Mouse (Mus musculus) lung, embryonic 16.5 days (tissue): ENCODE data around the gene Acot11. TPM values are rescaled to one million over a fixed set of nuclear protein-coding genes. Genes with fewer than 3 reads are reported as not detected.
"Not testable (repeated sequence)": the region's sequence is repeated elsewhere in the genome, so short reads cannot be mapped to it uniquely, and the experiment has no call there.

Experiments
- ATAC-seq: fragments of 200-750 bp; cut with Nextera tagmentation; 2 replicates; pipeline ENCODE4 v1.8.0; 2017; ENCODE audit warnings: low read depth, mild to moderate bottlenecking, moderate library complexity
- H3K27ac ChIP-seq: fragments of 300-500 bp; sonication (generic); 2 replicates; pipeline ENCODE4 v1.5.1; 2014; ENCODE audit warnings: mild to moderate bottlenecking, control low read depth, low read length
- H3K27me3 ChIP-seq: fragments of 300-500 bp; sonication (generic); 2 replicates; pipeline ENCODE4 v1.6.1; 2014; ENCODE audit warnings: low read depth, low read length, mixed read lengths; ENCODE audit not compliant: control insufficient read depth, insufficient read depth
- H3K36me3 ChIP-seq: fragments of 300-500 bp; sonication (generic); 2 replicates; pipeline ENCODE4 v1.6.1; 2014; ENCODE audit warnings: low read length; ENCODE audit not compliant: control insufficient read depth, insufficient read depth
- H3K4me1 ChIP-seq: fragments of 300-500 bp; sonication (generic); replicated peaks from 2 replicates; pipeline ENCODE4 v1.6.1; 2014; ENCODE audit warnings: low read length, mixed read lengths; ENCODE audit not compliant: control insufficient read depth, insufficient read depth
- H3K4me2 ChIP-seq: fragments of 300-500 bp; sonication (generic); 2 replicates; pipeline ENCODE4 v1.6.1; 2014; ENCODE audit warnings: low read depth, low read length, control low read depth
- H3K4me3 ChIP-seq: fragments of 300-500 bp; sonication (generic); 2 replicates; pipeline ENCODE4 v1.5.1; 2014; ENCODE audit warnings: mild to moderate bottlenecking, low read length, control low read depth
- H3K9ac ChIP-seq: fragments of 300-500 bp; sonication (generic); 2 replicates; pipeline ENCODE4 v1.6.1; 2014; ENCODE audit warnings: low read length, control low read depth
- H3K9me3 ChIP-seq: fragments of 300-500 bp; sonication (generic); 2 replicates; pipeline ENCODE4 v1.6.1; 2016; ENCODE audit warnings: low read length; ENCODE audit not compliant: control insufficient read depth
- WGBS: fragments of 180-500 bp; shearing (Covaris S2); extraction: QIAGEN DNeasy Blood & Tissue Kit; methylation state at CpG from one replicate; pipeline ENCODE4 v1.1.7; 2014; 5-methylcytosine and 5-hydroxymethylcytosine counted together
- polyA plus RNA-seq: library from polyadenylated mRNA; unstranded; fragments of >200 nt; fragmentation: Nextera tagmentation; extraction: Ambion mirVana; gene quantifications from 2 replicates; pipeline ENCODE4 v1.2.1, GENCODE M21; 2015

Acot11 gene
- polyA plus RNA-seq, 1 experiment from 2014 or later, result 2.1 TPM

GRCm38 (mm10) chr4:106769306-106769705 is 35.5 kb downstream of the Acot11 start:
- Histone ChIP-seq H3K4me2 (no peak overlapping the region), H3K9ac (no peak overlapping the region), H3K4me1 (no peaks in the 10 kb centered on the region), H3K9me3 (no peaks in the 10 kb centered on the region), H3K27me3 (no peaks in the 10 kb centered on the region), H3K4me3 (no peak overlapping the region), H3K36me3 (no peaks in the 10 kb centered on the region), H3K27ac (no peak overlapping the region)
- 71% methylated on average over 2 of the region's 2 CpGs for whole genome bisulfite sequencing
- no peak for ATAC-seq

DNA sequence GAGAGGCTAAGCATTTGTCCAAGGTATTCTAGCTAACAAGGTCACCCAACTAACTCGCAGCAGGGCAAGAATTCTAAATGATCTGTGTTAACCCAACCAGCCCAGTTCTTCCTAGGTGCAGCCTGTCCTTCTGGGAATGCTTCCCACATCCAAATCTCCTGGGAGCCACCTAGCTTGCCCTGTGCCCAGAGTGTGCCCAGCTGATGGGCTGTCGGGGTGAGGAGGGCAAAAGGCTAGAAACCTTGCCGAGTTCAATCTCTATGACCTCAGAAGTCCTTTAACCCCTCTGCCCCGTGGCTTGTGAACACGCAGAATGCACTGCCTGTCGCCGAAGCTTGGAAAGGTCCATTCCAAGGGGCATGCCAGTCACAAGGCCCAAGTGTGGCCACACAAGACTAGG is 40.6 kb downstream of the Acot11 start:
- Histone ChIP-seq H3K4me3 (no peak overlapping the region), H3K27ac (no peak overlapping the region), H3K9me3 (no peaks in the 10 kb centered on the region), H3K4me1 (no peaks in the 10 kb centered on the region), H3K9ac (no peak overlapping the region), H3K36me3 (no peaks in the 10 kb centered on the region), H3K4me2 (no peak overlapping the region), H3K27me3 (no peaks in the 10 kb centered on the region)
- 70% methylated on average over 7 of the region's 7 CpGs for WGBS
- ATAC-seq, result no peak

- H3K4me3 ChIP-seq, result no peak overlapping the region
- H3K9me3 ChIP-seq, result no peaks in the 10 kb centered on the region
- H3K36me3 ChIP-seq, result no peaks in the 10 kb centered on the region
- H3K27me3 ChIP-seq, result no peaks in the 10 kb centered on the region
- H3K27ac ChIP-seq, result no peak overlapping the region
- no peak for ATAC-seq
- H3K4me1 ChIP-seq, result no peaks in the 10 kb centered on the region
- no peak overlapping the region for H3K4me2 ChIP-seq
- WGBS, result 80% methylated on average over 6 of the region's 6 CpGs
- H3K9ac ChIP-seq, result no peak overlapping the region
Observed at GRCm38 (mm10) chr4:106751726-106752125, 53.1 kb downstream of the Acot11 start.

DNA sequence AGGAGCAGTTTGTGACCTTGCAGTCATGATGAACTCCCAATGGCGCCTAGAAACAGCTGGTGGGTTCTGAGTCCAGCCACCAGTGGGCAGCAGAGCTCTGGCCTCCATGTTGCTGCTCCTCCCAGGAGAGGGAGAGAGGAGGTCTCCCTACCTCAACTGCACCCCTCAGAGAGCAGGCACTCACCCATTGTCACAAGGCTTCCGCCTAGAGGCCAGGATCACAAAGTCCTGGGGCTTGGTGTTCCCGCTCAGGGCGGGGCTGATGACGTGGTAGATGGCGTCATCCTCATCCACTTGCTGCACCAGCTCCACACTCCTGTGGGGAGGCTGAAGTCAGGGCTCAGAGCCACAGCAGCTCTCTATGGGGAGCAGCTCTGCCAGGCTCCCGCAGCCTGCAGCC is 55.1 kb downstream of the Acot11 start:
- no peaks in the 10 kb centered on the region for H3K4me1 ChIP-seq
- H3K9ac ChIP-seq, result peak overlapping the region; percentile 31; the same call in 1 of the 2 replicates
- H3K4me3 ChIP-seq, result no peak overlapping the region
- H3K27ac ChIP-seq, result no peak overlapping the region
- WGBS, result 7% methylated on average over 7 of the region's 7 CpGs
- no peaks in the 10 kb centered on the region for H3K36me3 ChIP-seq
- no peaks in the 10 kb centered on the region for H3K9me3 ChIP-seq
- peak overlapping the region; percentile 32 for H3K4me2 ChIP-seq
- peak; percentile 75 for ATAC-seq
- H3K27me3 ChIP-seq, result no peaks in the 10 kb centered on the region

- H3K27ac ChIP-seq, result no peak overlapping the region
- H3K9ac ChIP-seq, result no peak overlapping the region
- H3K4me2 ChIP-seq, result no peak overlapping the region
- no peak overlapping the region for H3K4me3 ChIP-seq
- 80% methylated on average over 1 of the region's 1 CpGs for WGBS
- ATAC-seq, result no peak
- H3K36me3 ChIP-seq, result no peaks in the 10 kb centered on the region
- no peaks in the 10 kb centered on the region for H3K4me1 ChIP-seq
- no peaks in the 10 kb centered on the region for H3K9me3 ChIP-seq
- no peaks in the 10 kb centered on the region for H3K27me3 ChIP-seq
Observed at GRCm38 (mm10) chr4:106747001-106747580, 57.7 kb downstream of the Acot11 start.

GRCm38 (mm10) chr4:106745862-106746261 is 58.9 kb downstream of the Acot11 start:
- WGBS, result 65% methylated on average over 7 of the region's 7 CpGs
- ATAC-seq, result no peak
- Histone ChIP-seq H3K4me2 (no peak overlapping the region), H3K27ac (no peak overlapping the region), H3K4me1 (no peaks in the 10 kb centered on the region), H3K9ac (no peak overlapping the region), H3K9me3 (no peaks in the 10 kb centered on the region), H3K4me3 (no peak overlapping the region), H3K36me3 (no peaks in the 10 kb centered on the region), H3K27me3 (no peaks in the 10 kb centered on the region)

GRCm38 (mm10) chr4:106737904-106738303 is 66.9 kb downstream of the Acot11 start:
- H3K27me3 ChIP-seq, result no peaks in the 10 kb centered on the region
- H3K4me1 ChIP-seq, result no peaks in the 10 kb centered on the region
- 55% methylated on average over 3 of the region's 3 CpGs for WGBS
- H3K4me3 ChIP-seq, result no peak overlapping the region
- H3K27ac ChIP-seq, result no peak overlapping the region
- no peak for ATAC-seq
- H3K4me2 ChIP-seq, result no peak overlapping the region
- H3K36me3 ChIP-seq, result no peaks in the 10 kb centered on the region
- no peak overlapping the region for H3K9ac ChIP-seq
- H3K9me3 ChIP-seq, result no peaks in the 10 kb centered on the region

DNA sequence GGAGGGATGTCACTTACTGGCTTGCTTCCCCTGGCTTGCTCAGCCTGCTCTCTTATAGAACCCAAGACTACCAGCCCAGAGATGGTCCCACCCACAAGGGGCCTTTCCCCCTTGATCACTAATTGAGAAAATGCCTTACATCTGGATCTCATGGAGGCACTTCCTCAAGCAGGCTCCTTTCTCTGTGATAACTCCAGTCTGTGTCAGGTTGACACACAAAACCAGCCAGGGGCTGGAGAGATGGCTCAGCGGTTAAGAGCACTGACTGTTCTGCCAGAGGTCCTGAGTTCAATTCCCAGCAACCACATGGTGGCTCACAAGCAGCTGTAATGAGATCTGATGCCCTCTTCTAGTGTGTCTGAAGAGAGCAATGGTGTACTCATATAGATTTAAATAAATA is 67.9 kb downstream of the Acot11 start:
- not testable (repeated sequence) for H3K27ac ChIP-seq, H3K4me3 ChIP-seq, H3K4me1 ChIP-seq, H3K27me3 ChIP-seq, H3K36me3 ChIP-seq, ATAC-seq, H3K4me2 ChIP-seq, H3K9me3 ChIP-seq, H3K9ac ChIP-seq
- 90% methylated on average over 1 of the region's 1 CpGs for WGBS

DNA sequence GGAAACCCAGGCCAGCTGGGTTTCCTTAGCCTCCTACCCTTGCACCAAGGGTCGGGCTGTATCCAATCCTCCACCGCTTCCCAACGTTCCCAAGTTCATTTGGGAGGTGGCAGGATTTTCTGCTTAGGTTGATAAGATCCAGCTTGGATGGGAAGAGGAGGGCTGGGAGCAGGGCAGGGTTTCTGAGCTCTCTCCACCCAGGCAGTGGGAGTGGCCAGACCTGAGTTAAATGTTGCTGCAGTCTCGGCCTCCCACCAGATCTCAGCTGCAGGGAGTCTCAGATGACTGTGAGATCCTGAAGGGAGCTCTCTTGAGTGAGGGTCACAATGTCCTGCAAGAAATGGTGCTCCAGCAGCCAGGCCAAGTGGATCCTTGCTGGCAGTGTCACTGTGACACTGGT is 71.2 kb downstream of the Acot11 start, which contains the start of gene Fam151a:
TSS of gene Fam151a (plus strand) at position 254 of the 400 bp plus-strand sequence.
- no peak; the same call in 1 of the 2 replicates for ATAC-seq
- Histone ChIP-seq H3K4me3 (no peak within 1 kb of the TSS), H3K9ac (no peak within 1 kb of the TSS), H3K4me2 (no peak within 1 kb of the TSS), H3K4me1 (no peaks in the 10 kb centered on the region), H3K27me3 (no peaks in the 10 kb centered on the region), H3K9me3 (no peaks in the 10 kb centered on the region), H3K27ac (no peak within 1 kb of the TSS), H3K36me3 (no peaks in the 10 kb centered on the region)
- 27% methylated on average over 4 of the region's 4 CpGs for WGBS

DNA sequence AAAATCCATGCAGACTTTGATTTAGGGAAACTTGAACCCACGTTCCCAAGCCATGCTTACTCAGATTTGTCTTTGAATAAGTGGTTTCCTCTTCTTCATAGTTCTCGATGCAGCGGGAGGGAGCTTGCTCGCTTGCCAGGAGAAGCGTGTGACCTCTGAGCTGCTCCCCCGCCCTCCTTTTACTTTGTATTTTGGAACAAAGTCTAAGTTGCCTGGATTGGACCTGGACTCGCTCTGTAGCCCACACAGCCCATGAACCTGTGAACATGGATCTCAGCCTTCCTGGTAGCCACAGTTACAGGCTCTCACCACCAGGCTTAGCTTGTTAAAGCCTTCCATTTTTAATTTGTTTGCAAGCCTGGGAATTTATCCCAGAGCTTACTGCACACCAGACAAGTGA is 74.0 kb downstream of the Acot11 start, which contains the start of gene Mroh7:
TSS of gene Mroh7 (minus strand) at position 112 of the 400 bp plus-strand sequence.
- Histone ChIP-seq H3K4me3 (no peak within 1 kb of the TSS), H3K9me3 (no peaks in the 10 kb centered on the region), H3K36me3 (no peaks in the 10 kb centered on the region), H3K9ac (no peak within 1 kb of the TSS), H3K4me2 (no peak within 1 kb of the TSS), H3K4me1 (no peaks in the 10 kb centered on the region), H3K27me3 (no peaks in the 10 kb centered on the region), H3K27ac (no peak within 1 kb of the TSS)
- WGBS, result 61% methylated on average over 7 of the region's 7 CpGs
- no peak for ATAC-seq
